Mouse (Mus musculus) midbrain, embryonic 10.5 days (tissue): ENCODE results near the gene Cox15. TPM values are rescaled to one million over a fixed set of nuclear protein-coding genes. Genes with fewer than 3 reads are reported as not detected.

Experiments used
- DNase-seq: peaks from one replicate; pipeline ENCODE4 v3.0.0-alpha.2; 2017; ENCODE audit warnings: low spot score
- H3K27ac ChIP-seq: fragments of 300-500 bp; sonication (generic); replicated peaks from 2 replicates; pipeline ENCODE4 v1.5.1; 2016; ENCODE audit warnings: mild to moderate bottlenecking
- H3K27me3 ChIP-seq: fragments of 300-500 bp; sonication (generic); 2 replicates; pipeline ENCODE4 v1.6.1; 2016; ENCODE audit warnings: low read depth, mild to moderate bottlenecking; ENCODE audit not compliant: poor library complexity, severe bottlenecking
- H3K36me3 ChIP-seq: fragments of 300-500 bp; sonication (generic); 2 replicates; pipeline ENCODE4 v1.6.1; 2016; ENCODE audit warnings: mild to moderate bottlenecking, moderate library complexity
- H3K4me1 ChIP-seq: fragments of 300-500 bp; sonication (generic); 2 replicates; pipeline ENCODE4 v1.6.1; 2016
- H3K4me3 ChIP-seq: fragments of 300-500 bp; sonication (generic); 2 replicates; pipeline ENCODE4 v1.5.1; 2016; ENCODE audit warnings: mild to moderate bottlenecking, moderate library complexity
- H3K9me3 ChIP-seq: fragments of 300-500 bp; sonication (generic); replicated peaks from 2 replicates; pipeline ENCODE4 v1.6.1; 2016; ENCODE audit warnings: mild to moderate bottlenecking
- WGBS: fragments of 180-500 bp; shearing (Covaris S2); methylation state at CpG from one replicate; pipeline ENCODE4 v1.1.7; 2016; 5-methylcytosine and 5-hydroxymethylcytosine counted together
- polyA plus RNA-seq: library from polyadenylated mRNA; unstranded; fragments of >200 nt; fragmentation: Nextera tagmentation; extraction: Ambion mirVana; gene quantifications from 2 replicates; pipeline ENCODE4 v1.2.1, GENCODE M21; 2016

Cox15 gene
- polyA plus RNA-seq, 1 experiment from 2014 or later: 13.7 TPM

GRCm38 (mm10) chr19:43753226-43753835, 531 bp upstream of the Cox15 start:
- no peak for DNase-seq
- Histone ChIP-seq H3K9me3 (no peaks in the 10 kb centered on the region), H3K36me3 (peaks cover 28% of the 10 kb centered on the region), H3K4me1 (peaks cover 17% of the 10 kb centered on the region), H3K4me3 (peak overlapping the region; percentile 66), H3K27ac (peak overlapping the region; percentile 97), H3K27me3 (no peaks in the 10 kb centered on the region)
- 2% methylated on average over 23 of the region's 24 CpGs for WGBS

DNA sequence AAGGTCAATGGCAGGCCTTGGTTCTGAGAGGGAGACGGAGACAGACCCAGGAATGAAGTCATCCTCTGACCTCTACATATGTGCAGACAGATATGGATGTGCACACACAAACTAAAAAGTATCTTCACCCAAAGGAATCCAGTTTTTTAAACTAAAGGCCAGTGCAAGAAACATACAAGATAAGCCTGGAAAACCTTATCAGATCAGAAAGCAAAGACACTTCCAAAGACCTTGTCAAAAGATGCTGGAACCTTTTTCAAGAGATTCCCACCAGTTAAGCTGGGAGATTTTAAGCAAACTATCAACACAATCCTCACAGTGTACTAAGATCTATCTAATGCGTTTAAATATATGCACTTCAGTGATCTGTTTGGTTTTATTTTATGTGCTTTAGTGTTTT, 2.8 kb downstream of the Cox15 start:
- H3K36me3 ChIP-seq: peaks cover 61% of the 10 kb centered on the region
- no peaks in the 10 kb centered on the region for H3K27me3 ChIP-seq
- 100% methylated on average over 2 of the region's 2 CpGs for WGBS

DNA sequence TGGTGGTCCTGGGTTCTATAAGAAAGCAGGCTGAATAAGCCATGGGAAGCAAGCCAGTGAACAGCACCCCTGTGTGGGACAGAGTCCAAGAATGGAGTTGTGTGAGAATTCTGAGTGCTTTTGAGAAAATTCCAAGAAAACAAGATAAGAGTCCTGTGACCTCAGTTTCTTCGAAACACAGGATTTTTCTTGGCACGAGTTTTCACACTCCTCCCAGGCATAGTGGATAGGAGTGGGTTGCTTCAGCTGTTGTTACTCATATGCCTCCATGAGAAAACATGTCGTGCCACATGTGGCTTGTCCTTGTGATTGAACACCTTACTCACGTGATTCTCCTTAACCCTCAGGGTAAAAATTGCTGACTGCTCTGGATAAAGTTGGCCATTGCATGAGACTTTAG, 4.9 kb downstream of the Cox15 start:
- no peak overlapping the region for H3K27ac ChIP-seq
- H3K4me3 ChIP-seq: no peak overlapping the region
- H3K4me1 ChIP-seq: peaks cover 9% of the 10 kb centered on the region
- H3K9me3 ChIP-seq: no peaks in the 10 kb centered on the region
- no peak for DNase-seq
- H3K27me3 ChIP-seq: no peaks in the 10 kb centered on the region
- WGBS: 96% methylated on average over 4 of the region's 4 CpGs
- H3K36me3 ChIP-seq: peaks cover 81% of the 10 kb centered on the region

More for the DNA sequence above, 2.8 kb downstream of the Cox15 start:
- peaks cover 17% of the 10 kb centered on the region for H3K4me1 ChIP-seq
- no peak overlapping the region for H3K27ac ChIP-seq
- H3K4me3 ChIP-seq: no peak overlapping the region
- DNase-seq: no peak
- H3K9me3 ChIP-seq: no peaks in the 10 kb centered on the region

GRCm38 (mm10) chr19:43745740-43746139, 7.1 kb downstream of the Cox15 start:
- peaks cover 99% of the 10 kb centered on the region for H3K36me3 ChIP-seq
- no peaks in the 10 kb centered on the region for H3K9me3 ChIP-seq
- H3K27me3 ChIP-seq: no peaks in the 10 kb centered on the region
- 97% methylated on average over 3 of the region's 3 CpGs for WGBS
- no peak for DNase-seq
- no peak overlapping the region for H3K4me3 ChIP-seq
- H3K27ac ChIP-seq: no peak overlapping the region
- H3K4me1 ChIP-seq: no peaks in the 10 kb centered on the region

DNA sequence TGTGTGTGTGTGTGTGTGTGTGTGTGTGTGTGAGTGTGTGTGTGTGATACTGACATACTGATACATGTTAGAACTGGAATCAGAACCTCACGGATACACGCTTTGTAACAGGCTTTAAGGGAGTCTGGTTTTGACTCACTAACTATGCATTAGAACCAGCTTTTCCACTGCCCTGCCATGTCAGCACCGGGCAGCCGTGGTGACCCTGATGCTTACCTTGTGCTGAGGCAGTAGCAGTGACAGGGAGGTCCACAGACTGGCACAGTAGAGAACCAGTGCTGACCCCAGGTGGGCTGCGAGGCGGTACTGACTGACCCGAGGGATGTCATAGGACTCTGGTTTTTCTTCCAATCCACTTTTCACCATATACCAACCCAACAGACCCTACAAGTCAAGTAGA, 9.4 kb downstream of the Cox15 start:
- no peaks in the 10 kb centered on the region for H3K9me3 ChIP-seq
- H3K27me3 ChIP-seq: no peaks in the 10 kb centered on the region
- no peak overlapping the region for H3K4me3 ChIP-seq
- DNase-seq: no peak
- no peak overlapping the region for H3K27ac ChIP-seq
- no peaks in the 10 kb centered on the region for H3K4me1 ChIP-seq
- peaks cover 99% of the 10 kb centered on the region for H3K36me3 ChIP-seq
- WGBS: 94% methylated on average over 7 of the region's 7 CpGs

DNA sequence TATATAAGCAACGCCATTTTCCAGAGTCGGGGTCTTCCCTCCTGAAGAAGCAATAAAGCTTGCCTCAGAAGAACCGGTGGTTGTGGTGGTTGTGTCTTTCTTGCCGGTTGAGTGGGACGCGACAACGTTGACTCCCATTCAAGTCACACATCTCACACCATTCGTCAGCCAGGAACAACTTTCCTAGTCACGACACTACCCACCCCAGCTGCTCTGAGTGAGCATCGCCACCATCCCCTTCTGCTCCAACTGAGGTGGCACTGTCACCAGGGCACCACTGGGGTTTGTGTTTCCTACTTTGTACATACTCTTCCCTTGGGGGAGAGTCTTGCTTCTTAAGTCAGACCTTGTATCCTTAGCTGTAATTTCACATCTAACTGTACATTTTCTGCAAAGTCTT, 14.4 kb downstream of the Cox15 start:
- Histone ChIP-seq H3K27me3 (no peaks in the 10 kb centered on the region), H3K9me3 (no peaks in the 10 kb centered on the region), H3K4me1 (no peaks in the 10 kb centered on the region), H3K4me3 (no peak overlapping the region), H3K27ac (no peak overlapping the region), H3K36me3 (peaks cover 96% of the 10 kb centered on the region)
- WGBS: 97% methylated on average over 10 of the region's 10 CpGs
- DNase-seq: no peak

DNA sequence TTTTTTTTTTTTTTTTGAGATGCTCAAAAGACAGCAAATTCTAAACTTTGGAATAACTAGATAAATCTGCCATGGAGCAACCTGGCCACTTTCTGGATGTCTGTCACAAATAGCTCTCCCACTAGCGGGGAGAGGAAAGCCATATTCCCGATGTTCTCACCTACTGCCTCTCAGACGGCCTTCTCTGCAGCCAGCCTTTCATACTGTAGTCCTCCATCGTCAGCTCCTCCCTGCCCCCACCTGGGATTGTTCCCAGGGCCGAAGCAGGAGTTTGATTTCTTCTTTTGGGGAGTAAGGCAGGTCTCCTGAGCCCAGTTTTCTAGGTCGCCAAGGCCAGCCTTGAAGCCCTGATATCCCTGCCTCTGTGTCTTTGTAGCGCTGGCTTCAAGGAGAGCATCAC, 21.6 kb downstream of the Cox15 start:
- peaks cover 21% of the 10 kb centered on the region for H3K4me1 ChIP-seq
- no peak overlapping the region for H3K4me3 ChIP-seq
- H3K36me3 ChIP-seq: peaks cover 57% of the 10 kb centered on the region
- WGBS: 74% methylated on average over 7 of the region's 7 CpGs
- H3K27ac ChIP-seq: no peak overlapping the region
- no peaks in the 10 kb centered on the region for H3K9me3 ChIP-seq
- DNase-seq: no peak
- no peaks in the 10 kb centered on the region for H3K27me3 ChIP-seq

GRCm38 (mm10) chr19:43730037-43730428, 22.8 kb downstream of the Cox15 start:
- Histone ChIP-seq H3K4me3 (peak overlapping the region; percentile 49), H3K27me3 (no peaks in the 10 kb centered on the region), H3K36me3 (peaks cover 59% of the 10 kb centered on the region), H3K27ac (peak overlapping the region; percentile 86), H3K4me1 (peaks cover 21% of the 10 kb centered on the region), H3K9me3 (no peaks in the 10 kb centered on the region)
- WGBS: 27% methylated on average over 8 of the region's 8 CpGs
- DNase-seq: peak; percentile 43

DNA sequence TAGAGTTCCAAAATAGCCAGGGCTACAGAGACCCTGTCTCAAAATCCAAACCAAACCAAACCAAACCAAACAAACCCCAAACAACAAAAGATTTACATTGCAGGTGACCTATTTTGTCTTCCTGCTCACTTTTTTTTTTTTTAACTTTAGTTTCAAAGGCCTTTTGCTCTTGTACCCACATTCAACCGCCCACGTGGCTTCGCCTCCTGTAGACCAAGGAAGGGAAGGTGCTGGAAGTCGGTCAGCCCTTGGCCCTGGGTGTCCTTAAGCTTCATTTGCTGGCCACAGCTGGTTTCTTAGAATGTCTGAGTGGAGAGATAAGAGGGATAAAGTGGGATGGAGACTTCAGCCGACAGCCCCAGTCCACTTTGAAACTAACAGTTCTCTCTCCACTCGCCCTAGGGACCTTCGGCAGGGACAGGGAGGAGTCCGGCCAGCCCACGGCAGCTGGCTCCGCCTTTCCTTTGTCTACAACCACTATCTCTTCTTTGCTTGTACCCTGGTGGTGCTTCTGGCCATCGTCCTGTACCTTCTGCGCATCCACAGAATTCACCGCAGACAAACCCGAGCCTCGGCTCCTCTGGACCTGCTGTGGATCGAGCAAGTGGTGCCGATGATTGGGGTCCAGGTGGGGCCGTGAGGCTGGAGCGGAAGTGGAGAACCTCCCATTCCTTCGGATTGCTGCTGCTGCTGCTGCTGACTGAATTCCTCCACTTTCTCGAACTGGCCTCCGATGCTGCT, 23.3 kb downstream of the Cox15 start:
- peak overlapping the region; percentile 49 for H3K4me3 ChIP-seq
- H3K4me1 ChIP-seq: peaks cover 21% of the 10 kb centered on the region
- H3K9me3 ChIP-seq: no peaks in the 10 kb centered on the region
- peak; percentile 54 for DNase-seq
- H3K36me3 ChIP-seq: peaks cover 58% of the 10 kb centered on the region
- WGBS: 44% methylated on average over 22 of the region's 22 CpGs
- no peaks in the 10 kb centered on the region for H3K27me3 ChIP-seq
- peak overlapping the region; percentile 86 for H3K27ac ChIP-seq

DNA sequence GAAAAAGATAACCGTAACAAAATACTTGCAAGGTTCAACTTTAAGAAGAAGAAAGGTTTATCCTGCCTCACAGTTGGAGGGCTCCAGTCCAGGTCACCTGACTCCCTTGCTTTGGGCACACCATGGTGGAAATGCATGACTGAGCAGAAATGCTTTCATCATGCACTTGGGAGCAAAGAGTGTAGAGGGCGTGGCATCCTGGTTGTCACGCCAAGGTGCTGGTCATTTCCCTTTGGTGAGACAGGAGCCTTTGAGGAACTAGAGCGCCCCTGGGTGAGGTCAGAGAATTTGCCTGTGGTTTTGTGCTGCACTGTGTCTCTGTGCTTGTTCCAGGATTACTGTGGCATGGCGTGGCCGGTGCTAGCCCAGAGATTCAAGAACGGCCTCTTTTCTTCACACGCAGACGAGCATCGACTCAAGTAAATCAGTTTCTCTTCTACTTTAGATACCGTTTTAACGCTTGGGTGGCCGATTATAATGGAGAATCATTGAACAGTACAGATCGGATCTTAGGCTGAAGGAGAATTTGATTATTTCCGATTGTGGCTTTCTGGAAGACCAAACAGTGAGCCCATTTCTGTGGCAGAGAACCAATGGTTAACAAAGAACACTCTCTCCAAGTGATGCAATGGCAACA, 26.2 kb downstream of the Cox15 start:
- DNase-seq: no peak
- 85% methylated on average over 15 of the region's 15 CpGs for WGBS
- no peaks in the 10 kb centered on the region for H3K9me3 ChIP-seq
- peaks cover 33% of the 10 kb centered on the region for H3K4me1 ChIP-seq
- H3K27me3 ChIP-seq: no peaks in the 10 kb centered on the region
- H3K27ac ChIP-seq: no peak overlapping the region
- peaks cover 68% of the 10 kb centered on the region for H3K36me3 ChIP-seq
- no peak overlapping the region for H3K4me3 ChIP-seq

GRCm38 (mm10) chr19:43724821-43725220, 28.0 kb downstream of the Cox15 start:
- no peak for DNase-seq
- Histone ChIP-seq H3K4me1 (peaks cover 25% of the 10 kb centered on the region), H3K4me3 (no peak overlapping the region), H3K36me3 (peaks cover 78% of the 10 kb centered on the region), H3K9me3 (no peaks in the 10 kb centered on the region), H3K27ac (no peak overlapping the region), H3K27me3 (no peaks in the 10 kb centered on the region)
- whole genome bisulfite sequencing: 85% methylated on average over 7 of the region's 7 CpGs

GRCm38 (mm10) chr19:43724194-43724593, 28.6 kb downstream of the Cox15 start:
- 90% methylated on average over 20 of the region's 20 CpGs for WGBS
- H3K4me3 ChIP-seq: no peak overlapping the region
- H3K9me3 ChIP-seq: no peaks in the 10 kb centered on the region
- no peak overlapping the region for H3K27ac ChIP-seq
- peaks cover 19% of the 10 kb centered on the region for H3K4me1 ChIP-seq
- no peaks in the 10 kb centered on the region for H3K27me3 ChIP-seq
- peaks cover 73% of the 10 kb centered on the region for H3K36me3 ChIP-seq
- no peak for DNase-seq

GRCm38 (mm10) chr19:43723501-43723900, 29.3 kb downstream of the Cox15 start:
- H3K27ac ChIP-seq: no peak overlapping the region
- no peak overlapping the region for H3K4me3 ChIP-seq
- H3K27me3 ChIP-seq: no peaks in the 10 kb centered on the region
- H3K9me3 ChIP-seq: no peaks in the 10 kb centered on the region
- WGBS: 83% methylated on average over 10 of the region's 10 CpGs
- peaks cover 19% of the 10 kb centered on the region for H3K4me1 ChIP-seq
- peaks cover 73% of the 10 kb centered on the region for H3K36me3 ChIP-seq
- no peak for DNase-seq
